Mouse (Mus musculus) stomach, embryonic 15.5 days (tissue): ENCODE results near the gene Zfp113. TPM values are rescaled to one million over a fixed set of nuclear protein-coding genes. Genes with fewer than 3 reads are reported as not detected.

ENCODE experiments used
- microRNA counts: library from miRNA; unstranded; fragments of <30 nt; microRNA quantifications from one replicate; lab custom pipeline; 2016
- microRNA-seq: library from miRNA; unstranded; fragments of <30 nt; microRNA quantifications from one replicate; pipeline ENCODE4, GENCODE M21; 2016
- polyA plus RNA-seq: library from polyadenylated mRNA; unstranded; fragments of >200 nt; fragmentation: Nextera tagmentation; extraction: Ambion mirVana; gene quantifications from 2 replicates; pipeline ENCODE4 v1.2.1, GENCODE M21; 2015

The Zfp113 gene
- polyA plus RNA-seq, 1 experiment from 2014 or later, result 17.5 TPM

MicroRNAs encoded within 50 kb of the gene (microRNA counts, 519-probe panel; counts per million panel counts)
- microRNA mmu-miR-106b (lab: Ali Mortazavi, UCI), result 3,399 counts per million, percentile 86 among the panel's probes with 10 or more counts
- 4,110 counts per million, percentile 96 among the panel's probes with 10 or more counts for microRNA mmu-miR-25 (lab: Ali Mortazavi, UCI)
- 3,346 counts per million, percentile 85 among the panel's probes with 10 or more counts for microRNA mmu-miR-93 (lab: Ali Mortazavi, UCI)

Small RNA genes within 50 kb of the gene (microRNA-seq; reads per million reads assigned to microRNA genes)
- gene Mir106b (5,824 reads per million, percentile 91 among the genes with 10 or more reads in this experiment), gene Mir25 (556 reads per million, percentile 69 among the genes with 10 or more reads in this experiment), gene Mir93 (10,271 reads per million, percentile 95 among the genes with 10 or more reads in this experiment)

Other genes with a start within 250 kb of the Zfp113 start
- gene Cyp3a13, start 234.1 kb downstream of the Zfp113 start, polyA plus RNA-seq, result 9.3 and 10.4 TPM in 2 replicates
- gene Gjc3, start 192.6 kb downstream of the Zfp113 start, polyA plus RNA-seq, result 0.62 and 0.94 TPM in 2 replicates
- gene Azgp1, start 174.2 kb downstream of the Zfp113 start, polyA plus RNA-seq, result 0.43 and 0.46 TPM in 2 replicates
- not detected in 2 replicates for gene Smok3a, start 134.5 kb downstream of the Zfp113 start, polyA plus RNA-seq
- not detected in 2 replicates for gene Smok3b, start 134.3 kb downstream of the Zfp113 start, polyA plus RNA-seq
- not detected in 2 replicates for gene Smok3c, start 102.5 kb downstream of the Zfp113 start, polyA plus RNA-seq
- gene Zkscan1, start 70.7 kb downstream of the Zfp113 start, polyA plus RNA-seq, result 13.6 and 14.8 TPM in 2 replicates
- gene Zscan21, start 38.8 kb downstream of the Zfp113 start, polyA plus RNA-seq, result 46.2 and 48.7 TPM in 2 replicates
- 270 and 287 TPM in 2 replicates for gene Cops6, start 5.3 kb upstream of the Zfp113 start, polyA plus RNA-seq
- 23.4 and 23.9 TPM in 2 replicates for gene Ap4m1, start 16.3 kb upstream of the Zfp113 start, polyA plus RNA-seq
- gene Mcm7, start 16.7 kb upstream of the Zfp113 start, polyA plus RNA-seq, result 150 and 155 TPM in 2 replicates
- gene Taf6, start 31.7 kb upstream of the Zfp113 start, polyA plus RNA-seq, result 71.3 and 73.7 TPM in 2 replicates
- 44.4 and 48.0 TPM in 2 replicates for gene Cnpy4, start 31.7 kb upstream of the Zfp113 start, polyA plus RNA-seq
- gene Mblac1, start 38.6 kb upstream of the Zfp113 start, polyA plus RNA-seq, result 8.1 and 9.4 TPM in 2 replicates
- gene Nxpe5, start 70.2 kb upstream of the Zfp113 start, polyA plus RNA-seq, result not detected in 2 replicates
- 71.9 and 74.1 TPM in 2 replicates for gene Lamtor4, start 99.7 kb upstream of the Zfp113 start, polyA plus RNA-seq
- gene BC037034, start 108.3 kb upstream of the Zfp113 start, polyA plus RNA-seq, result 5.5 and 6.1 TPM in 2 replicates
- gene Gal3st4, start 117.1 kb upstream of the Zfp113 start, polyA plus RNA-seq, result 1.9 and 2.0 TPM in 2 replicates
- 0.13 and 0.17 TPM in 2 replicates for gene Gm43720, start 124.2 kb upstream of the Zfp113 start, polyA plus RNA-seq
- gene Gpc2, start 124.3 kb upstream of the Zfp113 start, polyA plus RNA-seq, result 14.3 and 19.8 TPM in 2 replicates
- 3.2 and 3.7 TPM in 2 replicates for gene Stag3, start 124.5 kb upstream of the Zfp113 start, polyA plus RNA-seq
- gene Pvrig, start 186.2 kb upstream of the Zfp113 start, polyA plus RNA-seq, result 0.36 and 0.44 TPM in 2 replicates